Mouse (Mus musculus) granulocyte monocyte progenitor cell, adult 5-6 weeks (primary cell): ENCODE results near the gene Nubp1. TPM values are rescaled to one million over a fixed set of nuclear protein-coding genes. Genes with fewer than 3 reads are reported as not detected.
A peak's percentile ranks its signal among the peaks of the same experiment; 100 is the strongest.

Source experiments
- ATAC-seq: replicated peaks from 2 replicates; pipeline ENCODE4 v1.8.0; 2016; ENCODE audit warnings: mild to moderate bottlenecking, moderate TSS enrichment, inconsistent platforms; ENCODE audit not compliant: poor library complexity, severe bottlenecking
- total RNA-seq, 2 experiments: library from RNA; stranded (forward) in 1 of 2; stranded (reverse) in 1 of 2; fragments of 200-712, 200-1000 nt in 1 of 2; fragments of >200 nt in 1 of 2; fragmentation: Nextera tagmentation in 1 of 2; gene quantifications; 2 replicates each; pipeline ENCODE4 v1.2.3; 2014 to 2017

The Nubp1 gene
- total RNA-seq, 2 experiments from 2014 or later = 45.9 to 58.3 TPM

DNA sequence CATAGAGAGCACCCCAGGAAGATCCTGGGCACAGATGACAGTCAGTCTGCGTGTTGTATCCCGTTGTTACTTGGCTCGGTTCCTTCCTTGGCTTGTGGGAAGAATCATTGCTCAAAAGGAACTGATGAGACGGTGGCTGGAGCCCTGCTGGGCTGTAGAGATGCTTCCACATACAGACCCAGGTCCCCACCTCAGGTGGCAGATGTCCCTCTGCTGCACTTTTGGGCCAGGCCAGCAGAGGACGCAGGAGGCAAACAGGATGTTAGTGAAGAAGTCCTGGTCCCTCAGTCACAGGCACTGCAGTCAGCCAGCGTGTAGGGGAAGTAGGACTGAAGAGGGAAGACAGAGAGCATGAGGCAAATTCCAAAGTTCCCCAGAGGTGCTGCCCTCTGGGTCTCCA, 4.2 kb downstream of the Nubp1 start:
- ATAC-seq = peak; percentile 42

DNA sequence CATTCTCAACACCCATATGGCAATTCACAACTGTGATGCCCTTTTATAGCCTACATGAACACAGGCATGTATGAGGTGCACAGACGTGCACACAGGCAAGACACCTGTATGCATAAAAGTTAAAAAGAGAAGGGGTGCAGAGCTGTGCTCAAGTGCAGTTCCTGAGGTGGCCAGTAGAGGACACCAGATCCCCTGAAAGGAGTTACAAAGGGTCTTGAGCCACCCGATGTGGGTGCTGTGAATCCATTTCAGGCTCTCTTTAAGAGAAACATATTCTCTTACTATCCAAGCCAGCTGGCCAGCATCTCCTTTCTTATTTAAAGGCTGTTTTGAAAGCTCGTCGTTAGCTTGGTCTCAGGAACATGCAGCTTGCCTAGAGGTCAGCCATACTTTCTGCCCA, 5.1 kb downstream of the Nubp1 start:
- no peak for ATAC-seq

DNA sequence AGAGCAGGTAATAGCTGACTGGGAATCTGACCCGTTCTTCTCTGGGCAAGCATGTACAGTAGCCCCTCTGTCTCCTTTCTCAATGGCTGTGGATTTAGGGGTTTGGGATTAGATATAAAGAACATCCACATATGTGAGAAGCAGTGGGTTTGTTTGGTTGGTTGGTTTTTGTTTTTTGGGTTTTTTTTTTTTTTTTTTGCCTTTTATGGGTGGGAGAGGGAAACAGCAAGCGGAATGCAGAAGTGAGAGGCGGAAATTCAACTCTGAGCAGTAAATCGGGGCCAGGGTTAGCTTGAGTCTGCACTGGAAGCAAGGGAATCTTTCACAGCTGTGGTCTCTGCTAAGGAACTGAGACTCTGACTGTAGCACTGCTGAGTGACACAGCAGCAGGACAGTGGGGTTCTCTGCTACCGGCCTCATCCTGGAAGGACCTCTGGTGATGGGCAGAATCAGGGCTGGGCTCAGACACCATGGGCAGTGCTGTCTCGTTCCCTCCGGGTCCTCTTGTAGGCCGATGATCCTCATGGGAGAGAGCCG, 6.0 kb downstream of the Nubp1 start:
- peak; percentile 83 for ATAC-seq

DNA sequence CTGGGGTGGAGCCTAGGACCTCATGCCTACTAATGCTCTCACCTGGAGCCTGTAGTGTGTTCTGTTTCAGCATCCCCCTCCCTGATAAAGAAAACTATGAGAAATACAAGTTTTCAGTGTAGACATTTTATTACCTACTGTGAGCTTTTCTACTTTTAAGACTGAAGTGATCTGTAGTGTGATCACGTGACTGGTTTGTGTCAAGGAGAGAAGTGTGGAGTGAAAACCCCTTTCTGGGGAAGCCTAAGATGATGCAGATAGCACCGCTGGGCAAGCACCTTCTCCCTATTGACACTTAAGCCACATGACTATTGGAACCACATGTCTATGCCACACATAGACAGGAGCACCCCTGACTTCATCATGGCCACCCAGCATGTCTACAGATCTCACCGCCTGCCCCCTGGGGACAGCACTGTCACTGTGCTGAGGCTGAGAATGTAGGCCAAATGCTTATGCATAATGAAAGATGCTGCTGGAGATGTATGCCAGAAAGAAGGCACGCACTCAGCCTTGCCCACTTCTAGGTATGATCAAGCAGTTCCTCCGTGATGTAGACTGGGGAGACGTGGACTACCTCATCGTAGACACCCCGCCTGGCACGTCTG, 8.8 kb downstream of the Nubp1 start:
- no peak for ATAC-seq

DNA sequence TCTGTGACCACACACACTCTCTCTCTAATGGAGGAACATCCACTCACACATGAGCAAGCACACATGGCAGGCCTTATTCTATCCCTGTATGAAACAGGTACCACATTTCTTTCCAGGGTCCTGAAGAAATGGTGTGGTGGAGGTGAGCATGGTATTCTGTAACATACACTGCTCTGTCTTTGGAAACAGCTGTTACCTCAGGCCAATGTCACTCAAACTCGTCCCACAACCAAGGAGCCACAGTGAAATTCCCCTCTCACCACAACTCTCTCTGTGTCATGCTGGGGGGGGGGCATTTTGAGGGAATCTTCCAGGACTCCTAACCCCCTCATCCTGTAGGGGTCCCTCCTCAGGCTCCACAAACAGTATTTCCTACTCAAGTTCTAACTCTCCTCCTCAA, 20.2 kb downstream of the Nubp1 start:
- ATAC-seq = no peak

DNA sequence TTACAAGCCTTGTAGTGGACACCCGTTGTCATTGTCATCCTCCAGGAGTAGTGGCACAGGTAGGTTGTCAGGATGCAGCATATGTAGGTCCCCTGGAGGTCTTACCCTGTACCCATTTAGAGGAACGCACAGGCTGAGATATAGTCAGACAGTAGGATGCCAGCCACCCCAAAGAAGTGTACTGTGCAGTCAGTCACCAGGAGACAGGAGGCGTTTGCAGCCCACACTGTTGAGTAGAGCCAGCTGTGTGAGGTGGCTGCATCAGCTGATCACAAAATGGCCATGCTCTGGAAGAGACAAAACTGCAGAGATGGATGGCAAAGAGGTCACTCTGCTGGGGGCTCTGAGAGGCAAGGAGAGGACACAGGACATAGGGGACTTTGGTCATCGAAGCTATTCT, 20.6 kb downstream of the Nubp1 start:
- no peak for ATAC-seq

DNA sequence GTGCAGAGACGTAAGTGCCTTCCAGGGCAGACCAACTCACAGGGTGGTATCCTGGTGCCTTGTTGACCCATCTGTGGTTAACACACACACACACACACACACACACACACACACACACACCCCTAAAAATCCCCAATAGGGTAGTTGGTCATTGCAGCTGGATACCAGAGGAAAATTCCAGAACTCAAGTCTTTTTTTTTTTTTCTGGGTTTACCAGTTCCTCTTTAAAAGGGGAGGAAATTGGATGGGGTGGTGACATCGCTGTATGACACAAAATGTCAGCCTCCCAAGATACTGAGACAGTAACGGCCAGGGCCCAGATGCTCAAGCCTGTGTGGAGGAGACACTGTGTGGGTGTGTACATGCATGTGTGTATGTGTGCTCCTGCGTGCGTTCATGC, 21.6 kb downstream of the Nubp1 start:
- ATAC-seq = peak; percentile 55

DNA sequence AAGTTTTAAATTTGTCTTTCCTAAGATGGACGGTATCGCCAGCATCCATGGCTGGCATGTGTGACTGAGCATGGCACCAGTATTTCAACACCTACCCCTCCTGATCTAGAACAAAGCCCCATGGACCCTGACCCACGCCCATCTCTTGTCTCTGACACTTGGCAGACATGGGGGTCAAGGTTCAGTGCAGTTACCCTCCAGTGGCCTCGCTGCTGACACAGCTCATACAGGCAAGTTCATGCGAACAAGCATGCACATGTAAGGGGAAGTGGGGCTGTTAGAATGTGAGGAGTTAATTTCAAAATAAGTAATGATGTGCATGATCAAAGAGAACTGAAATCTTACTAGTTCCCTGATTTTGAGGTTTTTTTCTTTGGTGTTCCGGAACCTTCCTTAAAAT, 24.4 kb downstream of the Nubp1 start:
- peak; percentile 64 for ATAC-seq

DNA sequence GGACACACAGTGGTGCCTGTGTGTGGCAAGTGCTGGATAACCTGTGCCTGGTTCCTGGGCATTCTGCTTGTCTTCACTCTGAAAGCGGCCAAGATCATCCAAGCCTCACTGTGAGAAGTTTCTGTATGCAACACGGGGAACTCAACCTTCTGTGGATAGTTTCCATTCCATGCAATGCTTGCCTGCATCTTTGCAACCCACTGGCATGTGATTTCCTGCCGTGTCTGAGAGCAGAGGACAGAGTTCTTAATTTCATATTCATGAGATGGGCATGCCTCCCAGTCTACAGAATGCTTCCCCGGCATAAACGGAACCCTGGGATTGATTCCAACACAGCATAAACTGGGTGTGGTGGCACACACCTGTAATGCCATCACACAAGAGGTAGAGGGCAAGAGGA, 26.3 kb downstream of the Nubp1 start:
- ATAC-seq = no peak

DNA sequence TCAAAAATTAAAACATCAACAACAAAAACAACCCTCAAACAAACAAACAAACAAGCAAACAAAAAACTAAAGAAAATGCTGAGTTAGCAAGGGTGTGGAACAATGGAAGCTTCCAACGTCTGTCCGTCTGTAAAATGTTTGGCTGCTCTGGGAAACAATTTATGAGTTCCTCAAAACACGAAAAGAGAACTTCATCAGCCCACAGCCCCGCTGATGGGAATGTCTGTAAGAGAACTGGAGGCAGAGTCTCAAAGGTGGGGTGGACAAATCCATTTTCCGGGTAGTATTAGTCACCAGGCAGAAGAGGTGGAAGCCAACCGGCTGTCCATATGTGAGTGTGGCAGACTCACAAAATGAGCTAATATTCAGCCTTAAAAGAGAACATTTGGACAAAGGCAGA, 29.6 kb downstream of the Nubp1 start:
- ATAC-seq = peak; percentile 55

DNA sequence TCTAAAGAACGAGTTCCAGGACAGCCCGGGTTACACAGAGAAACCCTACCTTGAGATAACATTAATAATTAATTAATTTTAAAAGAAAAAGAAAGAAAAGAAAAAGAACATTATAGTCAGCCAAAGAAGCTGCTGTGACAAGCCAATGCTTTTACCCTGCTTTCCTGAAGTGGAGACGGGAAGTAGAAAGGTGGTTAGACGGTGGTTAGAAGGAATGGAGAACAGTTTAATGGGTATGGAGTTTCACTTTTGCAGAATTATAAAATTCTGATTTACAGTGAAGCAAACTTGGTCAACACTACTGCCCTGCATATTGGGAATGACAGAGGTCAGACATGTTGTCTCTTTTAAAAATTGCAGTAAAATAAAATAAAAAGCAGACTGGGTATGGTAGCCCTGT, 30.0 kb downstream of the Nubp1 start:
- peak; percentile 51; the same call in 1 of the 2 replicates for ATAC-seq

DNA sequence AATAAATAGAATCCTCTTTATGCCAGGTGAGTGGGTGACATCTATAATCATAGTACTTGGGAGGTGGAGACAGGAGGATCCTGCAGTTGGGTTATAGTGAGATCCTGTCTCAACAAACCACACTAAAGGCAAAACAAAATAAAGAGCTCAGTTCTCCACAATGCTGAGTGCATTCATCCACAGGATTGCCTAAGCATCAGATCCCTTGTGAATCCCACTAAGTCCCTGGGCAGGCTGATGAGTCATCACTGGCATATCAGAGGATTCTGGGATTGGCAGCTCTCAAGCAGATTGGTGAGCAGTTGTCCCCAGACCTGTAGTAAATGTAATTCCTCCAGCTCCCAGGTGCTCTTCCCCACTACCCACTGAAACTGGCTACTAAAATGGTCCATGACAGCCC, 32.0 kb downstream of the Nubp1 start:
- ATAC-seq = no peak

DNA sequence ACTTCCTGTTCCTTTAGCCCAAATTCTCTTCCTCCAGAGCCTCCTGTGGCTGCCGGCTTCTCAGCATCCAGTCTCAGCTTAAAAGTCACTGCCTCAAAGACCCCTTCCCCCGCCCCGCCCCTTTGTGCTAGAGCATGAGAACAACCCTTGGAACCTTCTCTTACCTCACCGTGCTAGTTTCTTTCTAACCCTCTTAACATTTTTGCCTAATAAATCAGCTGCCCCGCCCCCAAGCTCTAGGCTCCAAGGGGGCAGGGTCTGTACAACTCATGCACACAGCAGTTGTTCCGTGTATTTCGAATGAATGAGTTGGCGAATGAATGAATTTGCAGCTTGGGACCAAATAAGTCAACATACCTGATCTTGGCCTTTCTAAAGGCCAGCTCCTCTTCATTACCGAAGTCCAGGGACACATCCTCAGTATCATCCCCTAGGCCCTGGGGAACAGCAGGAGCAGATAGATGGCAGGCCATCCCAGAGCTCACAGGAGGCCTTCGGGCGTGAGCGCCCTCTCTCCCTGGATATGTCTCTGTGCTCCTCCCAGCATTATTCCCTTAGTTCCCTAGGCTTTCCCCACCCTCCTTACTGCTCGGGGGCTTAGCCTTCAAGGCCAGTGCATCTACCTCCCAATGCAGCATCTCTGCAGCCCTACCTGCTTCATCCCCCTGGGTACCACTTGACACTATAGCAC, 35.0 kb downstream of the Nubp1 start:
- no peak for ATAC-seq

DNA sequence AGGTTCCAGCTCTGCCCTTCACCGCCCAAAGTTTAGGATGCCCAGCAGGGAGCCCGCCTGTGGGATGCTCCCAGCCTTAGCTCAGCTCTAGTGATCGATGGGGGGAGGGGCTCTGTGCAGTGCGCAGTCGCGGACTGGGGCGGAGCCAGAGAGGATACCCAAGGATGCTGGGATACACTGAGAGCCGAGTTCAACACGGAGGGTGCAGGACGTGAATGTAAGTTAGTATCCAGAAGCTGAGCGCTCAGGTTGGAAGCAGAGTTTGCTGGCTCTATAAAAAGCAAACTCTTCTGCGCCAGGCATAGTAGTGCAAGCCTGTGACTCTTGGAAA, 35.5 kb downstream of the Nubp1 start, which contains the start of gene Tvp23a:
TSS of gene Tvp23a (minus strand) at position 99 of the 331 bp plus-strand sequence.
- ATAC-seq = no peak

DNA sequence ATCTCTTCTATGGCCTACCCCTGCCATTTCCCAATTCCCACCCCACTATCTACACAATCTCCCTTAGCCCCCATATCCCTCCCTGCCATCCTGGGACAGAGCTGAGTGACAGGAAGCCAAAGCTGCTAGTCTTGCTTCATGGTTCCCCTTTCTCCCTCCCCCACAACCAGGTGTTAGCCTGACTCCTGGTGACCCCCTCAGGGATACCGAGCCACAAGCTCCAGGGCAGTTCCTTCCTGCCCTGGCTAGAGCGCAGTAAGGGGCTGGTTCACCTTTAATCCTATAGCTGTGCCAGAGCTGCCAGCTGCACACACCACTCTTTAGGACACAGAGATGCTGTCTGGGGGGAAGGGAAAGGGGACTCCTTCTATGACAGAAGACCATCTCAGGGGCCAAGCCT, 36.0 kb downstream of the Nubp1 start:
- ATAC-seq = peak; percentile 53

DNA sequence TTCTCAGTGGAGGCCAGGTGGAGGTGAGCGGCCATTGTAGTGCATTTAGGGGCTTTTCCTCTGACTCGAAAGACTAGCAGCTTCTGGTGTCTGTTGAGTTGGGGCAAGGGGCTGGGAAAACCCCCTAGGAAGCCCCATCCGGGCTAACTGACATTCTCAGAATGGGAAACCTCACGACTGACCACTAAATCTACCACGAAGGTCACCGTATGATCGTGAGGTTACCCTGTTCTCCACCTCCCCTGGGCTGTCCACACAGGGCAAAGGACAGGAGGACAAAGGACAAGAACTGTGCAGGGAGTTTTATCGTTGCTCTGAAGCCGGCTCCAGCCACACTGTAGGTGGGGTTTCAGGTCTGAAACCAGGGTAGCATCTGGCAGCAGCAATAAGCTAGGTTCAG, 37.2 kb downstream of the Nubp1 start:
- no peak for ATAC-seq

DNA sequence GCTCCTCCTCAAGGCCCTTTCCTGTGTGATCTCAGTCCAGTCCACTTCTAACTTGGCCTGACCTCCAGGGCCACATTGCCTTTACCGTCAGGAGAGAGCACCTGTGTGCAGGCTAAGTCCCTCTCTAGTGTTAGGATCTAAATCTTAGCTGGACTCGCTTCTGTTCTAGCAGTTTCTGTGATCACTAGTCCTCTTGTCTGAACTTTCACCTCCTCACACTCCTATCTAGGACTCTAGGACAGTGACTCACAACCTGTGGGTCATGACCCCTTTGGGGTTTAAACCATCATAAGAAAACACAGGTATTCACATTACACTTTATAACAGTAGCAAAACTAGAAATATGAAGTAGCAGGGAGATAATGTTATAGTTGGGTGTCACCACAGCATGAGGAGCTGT, 40.2 kb downstream of the Nubp1 start:
- no peak for ATAC-seq

DNA sequence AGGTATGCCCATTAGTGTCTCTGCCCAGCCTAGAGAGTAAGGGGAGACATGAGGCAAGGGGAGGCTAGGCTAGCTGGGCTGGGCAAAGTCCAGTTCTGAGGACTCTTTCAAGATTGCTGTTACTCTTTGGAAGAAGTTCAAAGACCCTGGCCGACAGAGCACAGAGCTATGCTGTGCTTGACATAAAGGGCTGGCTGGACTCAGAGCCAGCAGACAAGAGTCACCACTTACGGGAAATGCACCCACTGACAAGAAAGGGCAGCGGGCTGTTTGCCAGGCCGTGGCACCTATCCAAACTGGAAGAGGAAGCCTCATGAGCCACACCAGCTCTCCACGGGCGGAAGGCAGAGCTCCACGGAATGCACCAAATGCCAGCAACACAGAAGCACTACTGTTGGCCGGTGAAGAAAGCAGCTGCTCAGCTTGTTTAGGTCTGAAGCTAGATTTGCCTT, 40.7 kb downstream of the Nubp1 start:
- ATAC-seq = peak; percentile 77

DNA sequence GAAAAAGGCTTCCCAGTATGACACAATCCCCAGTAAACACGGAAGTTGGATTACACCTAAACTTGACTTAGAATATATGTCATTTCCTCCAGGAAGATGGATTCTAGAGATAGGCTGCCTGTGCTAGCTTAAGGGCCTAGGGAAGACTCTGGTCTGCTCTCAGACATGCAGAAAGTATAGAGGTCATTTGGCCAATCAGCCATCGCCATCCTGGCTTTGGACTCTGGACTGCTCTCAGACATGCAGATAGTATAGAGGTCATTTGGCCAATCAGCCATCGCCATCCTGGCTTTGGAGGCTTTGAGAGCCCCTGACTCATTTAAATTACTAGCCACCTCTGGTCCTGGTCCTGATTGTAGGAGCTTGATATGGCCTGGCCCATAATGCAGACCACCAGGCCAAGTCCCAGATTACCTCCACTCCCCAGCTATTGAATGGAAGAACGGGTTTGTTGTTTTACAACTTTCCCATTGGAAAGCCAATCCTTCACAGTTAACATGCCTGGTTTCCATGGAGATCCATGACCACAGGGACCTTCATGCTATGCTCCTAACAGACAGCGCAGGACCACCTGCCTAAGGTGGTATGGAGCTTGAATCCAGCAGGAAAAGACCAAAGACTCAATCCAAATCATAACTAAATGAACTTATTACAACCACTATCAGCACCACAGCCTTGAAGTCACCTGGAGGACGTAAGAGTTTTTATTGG, 42.3 kb downstream of the Nubp1 start:
- ATAC-seq = no peak

DNA sequence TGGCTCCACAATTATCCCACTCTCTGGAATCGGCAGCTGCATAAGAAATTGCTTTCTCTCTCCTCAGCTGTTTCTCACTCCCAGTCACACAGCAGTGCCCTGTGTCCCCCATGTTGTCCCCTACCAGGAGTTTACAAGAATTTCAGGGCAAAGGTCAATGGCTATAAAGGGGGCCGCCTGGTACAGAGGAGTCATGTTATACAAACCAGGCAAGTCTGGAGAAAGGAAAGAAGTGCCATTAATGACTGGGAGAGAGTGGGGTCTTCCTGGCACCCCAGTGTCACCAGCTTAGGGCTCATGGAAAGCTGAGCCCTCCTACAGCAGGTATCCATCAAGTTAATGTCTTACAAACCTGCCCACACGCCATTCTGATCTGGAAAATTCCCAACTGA, 42.8 kb downstream of the Nubp1 start:
- ATAC-seq = no peak

DNA sequence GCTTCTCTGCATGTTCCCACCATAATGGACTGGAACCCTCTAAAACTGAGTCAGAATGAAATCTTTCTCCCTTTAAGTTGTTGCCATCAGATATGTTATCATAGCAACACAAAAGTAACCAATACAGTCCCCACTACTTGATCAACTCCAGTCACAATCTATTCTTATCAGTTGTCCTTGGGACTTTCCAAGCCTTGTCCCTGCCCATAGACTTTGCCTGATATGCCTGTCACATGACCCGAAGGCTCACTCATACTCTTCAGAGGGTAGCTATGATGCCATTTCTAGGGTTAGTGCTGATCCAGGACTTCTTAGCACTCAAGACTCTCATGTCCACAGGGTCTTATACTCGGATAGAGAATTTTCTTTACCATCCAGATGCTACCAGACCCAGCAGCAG, 48.4 kb downstream of the Nubp1 start:
- ATAC-seq = no peak
